Mouse (Mus musculus): ENCODE data around the gene Grin3b. TPM values are rescaled to one million over a fixed set of nuclear protein-coding genes. Genes with fewer than 3 reads are reported as not detected.
A peak's percentile ranks its signal among the peaks of the same experiment; 100 is the strongest.

Grin3b gene
- total RNA-seq (2014; rRNA removed; ENCODE audit: low replicate concordance): not detected in 2 replicates
- polyA plus RNA-seq (2015; fragmentation: Nextera tagmentation; extraction: Ambion mirVana): 0.29 and 0.34 TPM in 2 replicates

DNA sequence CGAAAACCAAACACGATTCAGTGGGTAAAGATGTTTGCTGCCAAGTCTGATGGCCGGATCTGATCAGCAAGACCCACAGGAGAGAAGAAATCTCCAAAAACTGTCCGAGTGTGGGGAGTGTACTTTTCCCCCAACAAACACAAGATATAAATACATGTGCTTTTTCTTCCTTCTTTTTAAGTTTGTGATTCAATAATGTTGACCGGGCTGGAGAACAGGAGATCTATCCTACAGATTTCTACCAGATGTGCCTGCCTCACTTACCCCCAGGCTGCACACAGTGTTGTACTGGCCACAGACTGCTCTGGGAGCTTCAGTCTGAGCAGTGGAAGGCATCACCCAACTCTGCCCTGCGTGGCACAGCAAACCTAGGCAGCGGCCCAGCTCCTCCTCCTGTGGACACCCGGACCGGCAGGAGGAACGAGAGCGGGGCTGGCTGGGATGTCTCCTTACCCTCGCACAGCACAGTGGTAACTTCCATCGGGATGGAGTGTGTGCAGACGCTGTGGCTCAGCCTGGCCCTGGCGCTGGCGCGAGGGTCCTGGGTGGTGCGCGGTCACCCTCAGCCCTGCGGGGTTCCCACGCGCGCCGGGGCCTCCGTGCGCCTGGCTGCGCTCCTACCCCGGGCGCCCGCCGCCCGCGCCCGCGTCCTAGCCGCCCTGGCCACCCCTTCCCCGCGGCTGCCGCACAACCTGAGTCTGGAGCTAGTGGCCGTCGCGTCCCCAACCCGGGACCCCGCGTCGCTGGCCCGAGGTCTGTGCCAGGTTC lies at the start of gene Grin3b:
Grin3b (plus strand) TSS at position 301 of the 768 bp plus-strand sequence.
- ATAC-seq (ENCODE audit: insufficient read depth, low read depth): peak; percentile 7
- Histone ChIP-seq H3K9ac (replicated peaks; ENCODE audit: low read depth, low read length) (peak within 1 kb of the TSS; percentile 30; the same call in 1 of the 2 replicates), H3K36me3 (replicated peaks; ENCODE audit: control insufficient read depth, insufficient read depth, low read length) (peaks cover 37% of the 10 kb centered on the region), H3K27ac (ENCODE audit: low read depth) (no peak within 1 kb of the TSS), H3K4me2 (ENCODE audit: low read depth, low read length) (peak within 1 kb of the TSS; percentile 59), H3K4me3 (ENCODE audit: low read depth, low read length) (peak within 1 kb of the TSS; percentile 35), H3K9me3 (replicated peaks; ENCODE audit: control insufficient read depth, low read length) (no peaks in the 10 kb centered on the region), H3K4me1 (ENCODE audit: control insufficient read depth, insufficient read depth) (no peaks in the 10 kb centered on the region), H3K27me3 (ENCODE audit: control insufficient read depth, insufficient read depth, low read length) (peaks cover 28% of the 10 kb centered on the region)
- WGBS: 9% methylated on average over 44 of the region's 47 CpGs
- no peak for DNase-seq (ENCODE audit: low spot score)
- TF ChIP-seq CTCF (IDR thresholded peaks at IDR 0.05; ENCODE audit: low read depth): no peak
- TF ChIP-seq EP300 (IDR thresholded peaks at IDR 0.05; ENCODE audit: low read depth): no peak

DNA sequence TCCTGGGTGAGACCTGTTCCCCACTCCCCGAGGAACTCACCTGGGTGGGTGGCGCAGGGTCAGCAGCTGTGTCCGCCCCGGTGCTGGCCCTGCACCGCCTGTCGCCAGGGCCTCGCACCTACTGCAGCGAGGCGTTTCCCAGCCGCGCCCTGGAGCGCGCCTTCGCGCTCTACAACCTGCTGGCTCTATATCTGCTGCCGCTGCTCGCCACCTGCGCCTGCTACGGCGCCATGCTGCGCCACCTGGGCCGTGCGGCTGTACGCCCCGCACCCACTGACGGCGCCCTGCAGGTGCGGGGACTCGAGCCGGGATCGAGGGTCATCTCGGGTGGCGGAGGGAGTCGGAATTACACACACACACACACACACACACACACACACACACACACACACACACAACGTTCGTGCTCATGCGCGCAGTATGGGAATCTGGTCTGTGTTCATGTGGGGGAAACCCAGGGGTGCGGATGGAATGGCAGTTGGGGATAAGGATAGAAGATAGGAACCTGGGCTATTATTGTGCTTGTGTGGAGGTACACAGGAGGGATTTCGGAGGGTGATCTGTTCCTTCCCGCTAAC lies 49.5 kb upstream of the Grin3b start, which contains the start of gene R3hdm4:
R3hdm4 (minus strand) TSS at position 251 of the 578 bp plus-strand sequence.
- 7% methylated on average over 34 of the region's 41 CpGs for WGBS
- H3K4me3 ChIP-seq (ENCODE audit: low read depth, low read length): peak within 1 kb of the TSS; percentile 12
- no peaks in the 10 kb centered on the region for H3K36me3 ChIP-seq (replicated peaks; ENCODE audit: control insufficient read depth, insufficient read depth, low read length)
- H3K9me3 ChIP-seq (replicated peaks; ENCODE audit: control insufficient read depth, low read length): no peaks in the 10 kb centered on the region
- DNase-seq (ENCODE audit: low spot score): no peak
- ATAC-seq (ENCODE audit: insufficient read depth, low read depth): no peak
- no peak within 1 kb of the TSS for H3K27ac ChIP-seq (ENCODE audit: low read depth)
- H3K4me2 ChIP-seq (ENCODE audit: low read depth, low read length): peak within 1 kb of the TSS; percentile 43
- peaks cover 61% of the 10 kb centered on the region for H3K27me3 ChIP-seq (ENCODE audit: control insufficient read depth, insufficient read depth, low read length)
- TF ChIP-seq EP300 (IDR thresholded peaks at IDR 0.05; ENCODE audit: low read depth) (no peak), CTCF (IDR thresholded peaks at IDR 0.05; ENCODE audit: low read depth) (no peak)
- peaks cover 14% of the 10 kb centered on the region for H3K4me1 ChIP-seq (ENCODE audit: control insufficient read depth, insufficient read depth)
- no peak within 1 kb of the TSS for H3K9ac ChIP-seq (replicated peaks; ENCODE audit: low read depth, low read length)

GRCm38 (mm10) chr10:79921572-79921971 lies 48.9 kb upstream of the Grin3b start:
- H3K4me1 ChIP-seq (ENCODE audit: control insufficient read depth, insufficient read depth): peaks cover 16% of the 10 kb centered on the region; the same call in 1 of the 2 replicates
- TF ChIP-seq CTCF (IDR thresholded peaks at IDR 0.05; ENCODE audit: low read depth): no peak
- no peak for TF ChIP-seq EP300 (IDR thresholded peaks at IDR 0.05; ENCODE audit: low read depth)
- H3K4me2 ChIP-seq (ENCODE audit: low read depth, low read length): peak overlapping the region; percentile 43
- no peak overlapping the region for H3K27ac ChIP-seq (ENCODE audit: low read depth)
- peak overlapping the region; percentile 12 for H3K4me3 ChIP-seq (ENCODE audit: low read depth, low read length)
- H3K9ac ChIP-seq (replicated peaks; ENCODE audit: low read depth, low read length): no peak overlapping the region
- ATAC-seq (ENCODE audit: insufficient read depth, low read depth) (no peak), DNase-seq (ENCODE audit: low spot score) (no peak)
- peaks cover 61% of the 10 kb centered on the region for H3K27me3 ChIP-seq (ENCODE audit: control insufficient read depth, insufficient read depth, low read length)
- WGBS: 3% methylated on average over 34 of the region's 34 CpGs
- no peaks in the 10 kb centered on the region for H3K9me3 ChIP-seq (replicated peaks; ENCODE audit: control insufficient read depth, low read length)
- H3K36me3 ChIP-seq (replicated peaks; ENCODE audit: control insufficient read depth, insufficient read depth, low read length): no peaks in the 10 kb centered on the region

DNA sequence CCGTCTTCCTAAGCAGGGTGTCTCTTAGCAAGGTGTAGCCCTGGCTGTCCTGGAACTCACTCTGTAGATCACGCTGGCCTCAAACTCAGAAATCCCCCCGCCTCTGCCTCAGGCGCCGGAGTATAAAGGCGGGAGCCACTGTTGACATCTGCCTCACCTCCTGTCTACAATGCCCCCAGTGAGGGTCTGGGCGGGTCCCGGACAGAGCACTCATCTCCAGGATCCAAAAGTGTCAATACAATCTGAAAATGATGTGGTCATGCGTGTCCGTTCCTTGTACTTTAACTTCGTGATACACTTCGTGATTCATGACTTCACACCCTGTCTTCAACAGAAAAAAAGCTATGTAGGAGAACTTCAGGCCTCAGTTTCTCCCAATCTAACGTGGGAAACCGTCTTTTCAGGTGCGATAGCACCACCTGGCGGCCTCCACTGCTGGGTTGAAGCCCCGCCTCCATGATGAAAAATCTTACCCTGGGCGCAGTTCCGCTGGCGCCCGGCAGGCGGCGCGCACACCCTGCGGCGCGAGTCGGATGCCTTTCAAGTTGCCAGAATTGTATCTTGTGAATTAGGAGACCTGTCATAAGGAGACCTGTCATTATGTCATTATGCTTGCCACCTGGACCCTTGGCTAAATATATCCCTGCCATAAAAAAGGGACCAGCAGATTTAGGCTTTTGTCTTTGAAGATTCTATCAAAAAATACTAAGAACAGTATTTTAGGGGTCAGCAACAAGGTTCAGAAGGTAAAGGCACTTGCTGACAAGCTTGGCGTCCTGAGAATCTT lies 45.3 kb upstream of the Grin3b start:
- no peaks in the 10 kb centered on the region for H3K9me3 ChIP-seq (replicated peaks; ENCODE audit: control insufficient read depth, low read length)
- no peak overlapping the region for H3K27ac ChIP-seq (ENCODE audit: low read depth)
- TF ChIP-seq EP300 (IDR thresholded peaks at IDR 0.05; ENCODE audit: low read depth) (no peak), CTCF (IDR thresholded peaks at IDR 0.05; ENCODE audit: low read depth) (peak; percentile 99)
- ATAC-seq (ENCODE audit: insufficient read depth, low read depth) (peak; percentile 8; the same call in 1 of the 2 replicates), DNase-seq (ENCODE audit: low spot score) (peak; percentile 84)
- H3K27me3 ChIP-seq (ENCODE audit: control insufficient read depth, insufficient read depth, low read length): peaks cover 32% of the 10 kb centered on the region
- 9% methylated on average over 29 of the region's 29 CpGs for WGBS
- H3K4me1 ChIP-seq (ENCODE audit: control insufficient read depth, insufficient read depth): peaks cover 23% of the 10 kb centered on the region; the same call in 1 of the 2 replicates
- H3K4me2 ChIP-seq (ENCODE audit: low read depth, low read length): peak overlapping the region; percentile 95
- no peak overlapping the region for H3K9ac ChIP-seq (replicated peaks; ENCODE audit: low read depth, low read length)
- no peak overlapping the region for H3K4me3 ChIP-seq (ENCODE audit: low read depth, low read length)
- H3K36me3 ChIP-seq (replicated peaks; ENCODE audit: control insufficient read depth, insufficient read depth, low read length): no peaks in the 10 kb centered on the region
